ENCODE assay signal across 8 mouse cellular contexts in the genomic region with DNA sequence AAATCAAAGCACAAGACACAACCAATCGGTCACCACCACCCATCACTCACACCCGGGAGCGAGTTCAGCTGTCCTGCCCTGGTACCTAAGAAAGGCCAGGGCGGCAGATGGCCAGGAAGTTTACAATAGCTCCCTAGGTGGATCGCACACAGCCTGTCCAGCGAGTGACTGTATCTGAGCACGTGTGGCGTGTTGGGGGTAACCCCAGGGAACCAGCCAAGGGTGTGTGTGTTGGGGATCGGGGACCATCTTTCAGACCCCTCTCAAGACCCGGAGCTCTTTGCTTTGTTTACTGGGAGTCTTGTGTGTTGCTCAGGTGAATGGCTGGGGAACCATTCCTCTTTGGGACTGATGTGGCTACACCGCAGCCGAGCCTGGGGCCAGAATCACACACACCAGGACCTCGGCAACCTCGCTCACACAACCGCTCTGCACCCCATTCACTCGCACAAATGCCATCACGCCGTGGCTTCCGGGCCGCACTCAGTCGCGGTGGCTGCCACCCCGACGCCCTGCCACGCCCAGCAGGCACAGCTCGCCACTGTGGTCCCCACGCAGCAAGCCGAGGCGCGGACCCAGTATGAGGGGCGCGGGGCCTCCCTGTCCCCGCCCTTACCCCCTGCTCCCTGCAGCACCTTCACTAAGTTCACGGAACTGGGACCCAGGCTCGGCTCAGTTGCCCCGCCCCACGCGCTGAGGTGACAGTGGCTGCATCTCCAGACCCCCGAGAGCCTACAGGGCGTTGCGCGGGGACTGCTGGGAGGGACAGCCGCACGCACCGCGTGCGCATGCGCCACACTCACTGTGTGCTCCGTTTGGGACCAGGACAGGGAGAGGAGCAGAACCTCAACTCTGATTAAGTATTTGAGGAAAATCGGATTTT. TPM values are rescaled to one million over a fixed set of nuclear protein-coding genes. Genes with fewer than 3 reads are reported as not detected.
DNase-seq lines count a peak whose midpoint lies in the region; ATAC-seq and TF ChIP-seq lines count a peak whose summit lies in the region.

A gene (minus strand): TSS at position 755 of the 883 bp plus-strand sequence.

- under 1% methylated on average over 50 of the region's 50 CpGs for WGBS in embryonic facial prominence, embryonic 15.5 days
- WGBS in kidney, embryonic 14.5 days = under 1% methylated on average over 50 of the region's 50 CpGs
- under 1% methylated on average over 50 of the region's 50 CpGs for WGBS in liver, embryonic 12.5 days (ENCODE audit: insufficient replicate concordance)
- WGBS in stomach, embryonic 14.5 days = under 1% methylated on average over 50 of the region's 50 CpGs

- no peak for TF ChIP-seq CTCF in C2C12 (IDR thresholded peaks at IDR 0.05; ENCODE audit: control insufficient read depth, insufficient read depth, insufficient read length)
- TF ChIP-seq CTCF in bone marrow macrophage, adult 2 months (IDR thresholded peaks at IDR 0.05; ENCODE audit: low read depth, low read length) = 0 out of 2 replicates have a peak, but pooled peaks have one; percentile 10

- no peaks in the 10 kb centered on the region for H3K9me3 ChIP-seq in embryonic facial prominence, embryonic 15.5 days (replicated peaks)
- no peaks in the 10 kb centered on the region for H3K9me3 ChIP-seq in kidney, embryonic 14.5 days (ENCODE audit: control insufficient read depth, low read length)
- H3K9me3 ChIP-seq in liver, embryonic 12.5 days (replicated peaks) = no peaks in the 10 kb centered on the region
- H3K9me3 ChIP-seq in stomach, embryonic 14.5 days (ENCODE audit: control insufficient read depth, low read depth, low read length) = no peaks in the 10 kb centered on the region

- H3K27me3 ChIP-seq in C2C12 (ENCODE audit: control insufficient read depth, insufficient read depth, insufficient read length) = no peaks in the 10 kb centered on the region
- no peaks in the 10 kb centered on the region for H3K27me3 ChIP-seq in embryonic facial prominence, embryonic 15.5 days
- no peaks in the 10 kb centered on the region for H3K27me3 ChIP-seq in kidney, embryonic 14.5 days (ENCODE audit: control insufficient read depth, insufficient read depth, low read length)
- H3K27me3 ChIP-seq in liver, embryonic 12.5 days (replicated peaks) = no peaks in the 10 kb centered on the region
- no peaks in the 10 kb centered on the region for H3K27me3 ChIP-seq in stomach, embryonic 14.5 days (ENCODE audit: control insufficient read depth, insufficient read depth, low read length)

- peak within 1 kb of the TSS; percentile 43 for H3K4me3 ChIP-seq in C2C12 (ENCODE audit: insufficient read depth, poor library complexity, severe bottlenecking)
- peak within 1 kb of the TSS; percentile 83 for H3K4me3 ChIP-seq in bone marrow macrophage, adult 2 months (ENCODE audit: insufficient read depth, low read length)
- peak within 1 kb of the TSS; percentile 84 for H3K4me3 ChIP-seq in embryonic facial prominence, embryonic 15.5 days (replicated peaks)
- H3K4me3 ChIP-seq in kidney, embryonic 14.5 days (ENCODE audit: low read length) = peak within 1 kb of the TSS; percentile 78
- peak within 1 kb of the TSS; percentile 73 for H3K4me3 ChIP-seq in liver, embryonic 12.5 days
- H3K4me3 ChIP-seq in stomach, embryonic 14.5 days (ENCODE audit: low read depth, low read length) = peak within 1 kb of the TSS; percentile 73

- H3K36me3 ChIP-seq in C2C12 (ENCODE audit: control insufficient read depth, insufficient read depth) = no peaks in the 10 kb centered on the region
- peaks cover 26% of the 10 kb centered on the region for H3K36me3 ChIP-seq in embryonic facial prominence, embryonic 15.5 days
- peaks cover 13% of the 10 kb centered on the region; the same call in 1 of the 2 replicates for H3K36me3 ChIP-seq in kidney, embryonic 14.5 days (ENCODE audit: control insufficient read depth, insufficient read depth, low read length)
- H3K36me3 ChIP-seq in liver, embryonic 12.5 days = peaks cover 14% of the 10 kb centered on the region
- H3K36me3 ChIP-seq in stomach, embryonic 14.5 days (ENCODE audit: control insufficient read depth, insufficient read depth, low read length) = peaks cover 9% of the 10 kb centered on the region

- peak; percentile 88 for ATAC-seq in embryonic facial prominence, embryonic 15.5 days (ENCODE audit: insufficient number of reproducible peaks, low FRiP score, low TSS enrichment, low read depth)
- ATAC-seq in kidney, embryonic 14.5 days (ENCODE audit: low FRiP score, low TSS enrichment) = peak; percentile 95
- ATAC-seq in liver, embryonic 12.5 days = peak; percentile 95
- ATAC-seq in stomach, embryonic 14.5 days (ENCODE audit: insufficient number of reproducible peaks, insufficient read depth, low FRiP score, low read depth) = peak; percentile 89

- no peak for TF ChIP-seq POLR2A in bone marrow macrophage, adult 2 months (IDR thresholded peaks at IDR 0.05; ENCODE audit: borderline replicate concordance, low read depth, low read length)

- H3K9ac ChIP-seq in embryonic facial prominence, embryonic 15.5 days = peak within 1 kb of the TSS; percentile 60
- peak within 1 kb of the TSS; percentile 80 for H3K9ac ChIP-seq in kidney, embryonic 14.5 days (ENCODE audit: low read depth, low read length)
- H3K9ac ChIP-seq in liver, embryonic 12.5 days = peak within 1 kb of the TSS; percentile 80
- peak within 1 kb of the TSS; percentile 47 for H3K9ac ChIP-seq in stomach, embryonic 14.5 days (replicated peaks; ENCODE audit: low read depth, low read length)

- H3K27ac ChIP-seq in bone marrow macrophage, adult 2 months (ENCODE audit: insufficient read depth, low read depth, low read length) = peak within 1 kb of the TSS; percentile 11; the same call in 1 of the 2 replicates
- H3K27ac ChIP-seq in embryonic facial prominence, embryonic 15.5 days (replicated peaks) = peak within 1 kb of the TSS; percentile 74
- H3K27ac ChIP-seq in kidney, embryonic 14.5 days (ENCODE audit: low read depth, low read length) = peak within 1 kb of the TSS; percentile 65; the same call in 1 of the 2 replicates
- peak within 1 kb of the TSS; percentile 73 for H3K27ac ChIP-seq in liver, embryonic 12.5 days
- H3K27ac ChIP-seq in stomach, embryonic 14.5 days (ENCODE audit: low read length) = no peak within 1 kb of the TSS

- no peaks in the 10 kb centered on the region for H3K79me3 ChIP-seq in C2C12 (ENCODE audit: low read depth)

- no peaks in the 10 kb centered on the region for H3K79me2 ChIP-seq in C2C12 (ENCODE audit: control insufficient read depth, insufficient read depth)

- peak; percentile 80 to 81 for DNase-seq in heart, adult 9 months (ENCODE audit: low spot score in 2 of 2)
- peak; percentile 68 to 79 for DNase-seq in natural killer cell, adult 2 months (ENCODE audit: low spot score in 2 of 2)

- no peaks in the 10 kb centered on the region for H3K4me1 ChIP-seq in bone marrow macrophage, adult 2 months (ENCODE audit: control insufficient read depth, insufficient read depth, low read length)
- 0 out of 2 replicates have a peak, but pooled peaks cover 6% of the 10 kb centered on the region for H3K4me1 ChIP-seq in embryonic facial prominence, embryonic 15.5 days
- H3K4me1 ChIP-seq in kidney, embryonic 14.5 days (ENCODE audit: control insufficient read depth, insufficient read depth, low read length) = peaks cover 5% of the 10 kb centered on the region; the same call in 1 of the 2 replicates
- peaks cover 18% of the 10 kb centered on the region for H3K4me1 ChIP-seq in liver, embryonic 12.5 days
- H3K4me1 ChIP-seq in stomach, embryonic 14.5 days (ENCODE audit: control insufficient read depth, insufficient read depth, low read length) = no peaks in the 10 kb centered on the region

- H3ac ChIP-seq in C2C12 (ENCODE audit: control insufficient read depth, insufficient read length, low read depth) = peak within 1 kb of the TSS; percentile 88

- peak within 1 kb of the TSS; percentile 86 for H3K4me2 ChIP-seq in embryonic facial prominence, embryonic 15.5 days (replicated peaks)
- peak within 1 kb of the TSS; percentile 97 for H3K4me2 ChIP-seq in kidney, embryonic 14.5 days (replicated peaks; ENCODE audit: low read depth, low read length)
- peak within 1 kb of the TSS; percentile 96 for H3K4me2 ChIP-seq in liver, embryonic 12.5 days
- peak within 1 kb of the TSS; percentile 73 for H3K4me2 ChIP-seq in stomach, embryonic 14.5 days (replicated peaks; ENCODE audit: low read depth, low read length)

TF ChIP-seq in C2C12, 6 proteins besides CTCF, POLR2A, EP300 and RAD21:
- TF ChIP-seq USF1 (IDR thresholded peaks at IDR 0.05; ENCODE audit: low read depth) = no peak
- peak; percentile 18 for TF ChIP-seq MAX (IDR thresholded peaks at IDR 0.05)

RNA-seq across cellular contexts. Expression of the gene that starts here (rescaled TPM):
- 2.0 TPM for polyA plus RNA-seq in C2C12 (2012; fragmentation: generic; extraction: Trizol)
- 3.9 and 4.6 TPM in 2 replicates for polyA plus RNA-seq in bone marrow macrophage, adult 2 months (2012; ENCODE audit: insufficient read depth, insufficient read length, missing spikeins)
- 7.9 and 8.3 TPM in 2 replicates for polyA plus RNA-seq in embryonic facial prominence, embryonic 15.5 days (2015; fragmentation: Nextera tagmentation; extraction: Ambion mirVana)
- polyA plus RNA-seq in kidney, embryonic 14.5 days (2014; fragmentation: Nextera tagmentation; extraction: Ambion mirVana) = 3.5 and 5.7 TPM in 2 replicates
- polyA plus RNA-seq in liver, embryonic 12.5 days (2016; fragmentation: Nextera tagmentation; extraction: Ambion mirVana) = 1.8 and 2.0 TPM in 2 replicates
- polyA plus RNA-seq in stomach, embryonic 14.5 days (2014; fragmentation: Nextera tagmentation; extraction: Ambion mirVana) = 5.0 and 5.7 TPM in 2 replicates
